Mouse (Mus musculus): Measurements from ENCODE around the gene Prkcg. TPM values are rescaled to one million over a fixed set of nuclear protein-coding genes. Genes with fewer than 3 reads are reported as not detected.

Prkcg gene
- polyA plus RNA-seq, 1 experiment from 2014 or later, result 0.57 TPM

GRCm38 (mm10) chr7:3345301-3345700 is 56.3 kb downstream of the Prkcg start:
- Histone ChIP-seq H3K4me3 (ENCODE audit: low read depth, low read length) (no peak overlapping the region), H3K9ac (ENCODE audit: low read depth, low read length) (no peak overlapping the region), H3K27me3 (replicated peaks; ENCODE audit: control insufficient read depth, insufficient read depth, low read length) (no peaks in the 10 kb centered on the region), H3K36me3 (ENCODE audit: control insufficient read depth, insufficient read depth) (no peaks in the 10 kb centered on the region), H3K27ac (ENCODE audit: low read depth, low read length) (no peak overlapping the region), H3K4me1 (replicated peaks; ENCODE audit: control insufficient read depth, insufficient read depth, low read length) (no peaks in the 10 kb centered on the region), H3K4me2 (replicated peaks; ENCODE audit: low read depth) (no peak overlapping the region), H3K9me3 (ENCODE audit: control insufficient read depth) (no peaks in the 10 kb centered on the region)
- TF ChIP-seq CTCF (IDR thresholded peaks at IDR 0.05; ENCODE audit: low read depth), result no peak
- no peak for ATAC-seq
- WGBS, result 84% methylated on average over 3 of the region's 3 CpGs

- Histone ChIP-seq H3K27ac (ENCODE audit: low read depth, low read length) (no peak overlapping the region), H3K4me3 (ENCODE audit: low read depth, low read length) (no peak overlapping the region), H3K9me3 (ENCODE audit: control insufficient read depth) (no peaks in the 10 kb centered on the region), H3K4me1 (replicated peaks; ENCODE audit: control insufficient read depth, insufficient read depth, low read length) (no peaks in the 10 kb centered on the region), H3K36me3 (ENCODE audit: control insufficient read depth, insufficient read depth) (no peaks in the 10 kb centered on the region), H3K4me2 (replicated peaks; ENCODE audit: low read depth) (no peak overlapping the region), H3K9ac (ENCODE audit: low read depth, low read length) (no peak overlapping the region), H3K27me3 (replicated peaks; ENCODE audit: control insufficient read depth, insufficient read depth, low read length) (no peaks in the 10 kb centered on the region)
- no peak for TF ChIP-seq CTCF (IDR thresholded peaks at IDR 0.05; ENCODE audit: low read depth)
- WGBS, result 64% methylated on average over 20 of the region's 20 CpGs
- no peak for ATAC-seq
Observed at GRCm38 (mm10) chr7:3347366-3348287, 58.6 kb downstream of the Prkcg start.

- ATAC-seq, result no peak
- H3K4me2 ChIP-seq (replicated peaks; ENCODE audit: low read depth), result no peak overlapping the region
- no peaks in the 10 kb centered on the region for H3K36me3 ChIP-seq (ENCODE audit: control insufficient read depth, insufficient read depth)
- H3K4me1 ChIP-seq (replicated peaks; ENCODE audit: control insufficient read depth, insufficient read depth, low read length), result no peaks in the 10 kb centered on the region
- H3K4me3 ChIP-seq (ENCODE audit: low read depth, low read length), result no peak overlapping the region
- H3K27ac ChIP-seq (ENCODE audit: low read depth, low read length), result no peak overlapping the region
- no peak for TF ChIP-seq CTCF (IDR thresholded peaks at IDR 0.05; ENCODE audit: low read depth)
- no peaks in the 10 kb centered on the region for H3K9me3 ChIP-seq (ENCODE audit: control insufficient read depth)
- no peaks in the 10 kb centered on the region for H3K27me3 ChIP-seq (replicated peaks; ENCODE audit: control insufficient read depth, insufficient read depth, low read length)
- 69% methylated on average over 5 of the region's 5 CpGs for WGBS
- H3K9ac ChIP-seq (ENCODE audit: low read depth, low read length), result no peak overlapping the region
Observed at GRCm38 (mm10) chr7:3348326-3348725, 59.3 kb downstream of the Prkcg start.

- no peak overlapping the region for H3K9ac ChIP-seq (ENCODE audit: low read depth, low read length)
- H3K9me3 ChIP-seq (ENCODE audit: control insufficient read depth), result no peaks in the 10 kb centered on the region
- H3K36me3 ChIP-seq (ENCODE audit: control insufficient read depth, insufficient read depth), result no peaks in the 10 kb centered on the region
- 89% methylated on average over 9 of the region's 9 CpGs for WGBS
- no peaks in the 10 kb centered on the region for H3K4me1 ChIP-seq (replicated peaks; ENCODE audit: control insufficient read depth, insufficient read depth, low read length)
- H3K4me2 ChIP-seq (replicated peaks; ENCODE audit: low read depth), result no peak overlapping the region
- H3K27ac ChIP-seq (ENCODE audit: low read depth, low read length), result no peak overlapping the region
- H3K4me3 ChIP-seq (ENCODE audit: low read depth, low read length), result no peak overlapping the region
- TF ChIP-seq CTCF (IDR thresholded peaks at IDR 0.05; ENCODE audit: low read depth), result no peak
- H3K27me3 ChIP-seq (replicated peaks; ENCODE audit: control insufficient read depth, insufficient read depth, low read length), result no peaks in the 10 kb centered on the region
- ATAC-seq, result no peak
Observed at GRCm38 (mm10) chr7:3349775-3350174, 60.8 kb downstream of the Prkcg start.

GRCm38 (mm10) chr7:3351536-3351935 is 62.6 kb downstream of the Prkcg start:
- no peaks in the 10 kb centered on the region for H3K4me1 ChIP-seq (replicated peaks; ENCODE audit: control insufficient read depth, insufficient read depth, low read length)
- H3K36me3 ChIP-seq (ENCODE audit: control insufficient read depth, insufficient read depth), result no peaks in the 10 kb centered on the region
- WGBS, result 78% methylated on average over 1 of the region's 1 CpGs
- H3K27ac ChIP-seq (ENCODE audit: low read depth, low read length), result no peak overlapping the region
- no peak for TF ChIP-seq CTCF (IDR thresholded peaks at IDR 0.05; ENCODE audit: low read depth)
- no peak overlapping the region for H3K4me2 ChIP-seq (replicated peaks; ENCODE audit: low read depth)
- H3K4me3 ChIP-seq (ENCODE audit: low read depth, low read length), result no peak overlapping the region
- H3K9me3 ChIP-seq (ENCODE audit: control insufficient read depth), result no peaks in the 10 kb centered on the region
- ATAC-seq, result no peak
- H3K27me3 ChIP-seq (replicated peaks; ENCODE audit: control insufficient read depth, insufficient read depth, low read length), result no peaks in the 10 kb centered on the region
- H3K9ac ChIP-seq (ENCODE audit: low read depth, low read length), result no peak overlapping the region

- TF ChIP-seq CTCF (IDR thresholded peaks at IDR 0.05; ENCODE audit: low read depth), result no peak
- H3K27ac ChIP-seq (ENCODE audit: low read depth, low read length), result no peak overlapping the region
- no peak for ATAC-seq
- no peaks in the 10 kb centered on the region for H3K9me3 ChIP-seq (ENCODE audit: control insufficient read depth)
- no peaks in the 10 kb centered on the region for H3K4me1 ChIP-seq (replicated peaks; ENCODE audit: control insufficient read depth, insufficient read depth, low read length)
- H3K27me3 ChIP-seq (replicated peaks; ENCODE audit: control insufficient read depth, insufficient read depth, low read length), result no peaks in the 10 kb centered on the region
- H3K9ac ChIP-seq (ENCODE audit: low read depth, low read length), result no peak overlapping the region
- H3K4me2 ChIP-seq (replicated peaks; ENCODE audit: low read depth), result no peak overlapping the region
- no peaks in the 10 kb centered on the region for H3K36me3 ChIP-seq (ENCODE audit: control insufficient read depth, insufficient read depth)
- no peak overlapping the region for H3K4me3 ChIP-seq (ENCODE audit: low read depth, low read length)
- WGBS, result 71% methylated on average over 6 of the region's 6 CpGs
Observed at GRCm38 (mm10) chr7:3354850-3355249, 65.9 kb downstream of the Prkcg start.

Data from intestine, postnatal 0 days (tissue).